Mouse (Mus musculus) cortical plate, adult 2 months (tissue): ENCODE measurements around the gene Grb2.

Experiments used
- CTCF ChIP-seq: fragments of 200-500 bp; IDR thresholded peaks from 2 replicates; pipeline ENCODE4 v1.5.1; 2011; ENCODE audit warnings: mild to moderate bottlenecking, control low read depth, low read length; ENCODE audit not compliant: insufficient read depth; ENCODE audit errors: extremely low read depth
- POLR2A ChIP-seq: fragments of 200-500 bp; IDR thresholded peaks from 2 replicates; pipeline ENCODE4 v1.6.1; 2011; ENCODE audit warnings: mild to moderate bottlenecking, low read length, control low read depth; ENCODE audit not compliant: insufficient read depth; ENCODE audit errors: extremely low read depth

GRCm38 (mm10) chr11:115615875-115616274, 92.5 kb downstream of the Grb2 start:
- TF ChIP-seq CTCF (no peak), POLR2A (no peak)
